Mouse (Mus musculus): ENCODE results near the gene Gm20379. TPM values are rescaled to one million over a fixed set of nuclear protein-coding genes. Genes with fewer than 3 reads are reported as not detected.

The Gm20379 gene
- total and polyA plus RNA-seq, 3 experiments: 11.7 TPM; not detected in 2

GRCm38 (mm10) chr13:92353956-92354355 lies 48.2 kb downstream of the Gm20379 start:
- H3K27me3 ChIP-seq (replicated peaks): no peaks in the 10 kb centered on the region
- peak overlapping the region; percentile 54; the same call in 1 of the 2 replicates for H3K27ac ChIP-seq (ENCODE audit: insufficient read depth, low read depth)
- H3K9me3 ChIP-seq (replicated peaks; ENCODE audit: low read length): no peaks in the 10 kb centered on the region
- peak overlapping the region; percentile 61 to 75 (median 65) for H3K4me3 ChIP-seq (replicated peaks in 1 of 3; ENCODE audit: low read depth in 2 of 3, low read length in 2 of 3, poor library complexity in 1 of 3)
- TF ChIP-seq ZNF384 (IDR thresholded peaks at IDR 0.05; ENCODE audit: low read depth, low read length): no peak
- 0 out of 2 replicates have a peak, but pooled peaks have one; percentile 68 for TF ChIP-seq MYC (IDR thresholded peaks at IDR 0.05; ENCODE audit: low read depth, low read length)
- peak; percentile 78; the same call in 1 of the 2 replicates for TF ChIP-seq SIN3A (IDR thresholded peaks at IDR 0.05; ENCODE audit: low read length)
- no peak for TF ChIP-seq ZKSCAN1 (IDR thresholded peaks at IDR 0.05; ENCODE audit: borderline replicate concordance, low read depth, low read length)
- TF ChIP-seq USF1 (IDR thresholded peaks at IDR 0.05; ENCODE audit: low read depth, low read length): no peak
- no peak for TF ChIP-seq KAT2A (IDR thresholded peaks at IDR 0.05; ENCODE audit: insufficient replicate concordance, low read length)
- TF ChIP-seq PAX5 (IDR thresholded peaks at IDR 0.05; ENCODE audit: low read length): no peak
- TF ChIP-seq ELF1 (IDR thresholded peaks at IDR 0.05; ENCODE audit: low read depth, low read length): peak; percentile 36; the same call in 1 of the 2 replicates
- 0 out of 2 replicates have a peak, but pooled peaks have one; percentile 59 for TF ChIP-seq MXI1 (IDR thresholded peaks at IDR 0.05; ENCODE audit: low read depth, low read length)
- no peak for TF ChIP-seq TCF12 (IDR thresholded peaks at IDR 0.05; ENCODE audit: low read depth, low read length)
- peak; percentile 78 for TF ChIP-seq MAX (IDR thresholded peaks at IDR 0.05; ENCODE audit: low read length)
- TF ChIP-seq IRF4 (IDR thresholded peaks at IDR 0.05; ENCODE audit: low read depth, low read length): 0 out of 2 replicates have a peak, but pooled peaks have one; percentile 22
- no peak for TF ChIP-seq JUND (conservative IDR thresholded peaks at IDR 0.05; ENCODE audit: low read depth, low read length)
- H3K9ac ChIP-seq (ENCODE audit: insufficient read depth, low read depth): peak overlapping the region; percentile 75
- H3K4me1 ChIP-seq (ENCODE audit: control insufficient read depth in 1 of 2, insufficient read depth in 2 of 2): peaks cover 14 to 50% of the 10 kb centered on the region in 2 experiments
- DNase-seq (ENCODE audit: extremely low read depth): peak; percentile 33
- peak overlapping the region; percentile 74 for H3K4me2 ChIP-seq (ENCODE audit: insufficient read depth, low read depth, poor library complexity, severe bottlenecking)
- H3K36me3 ChIP-seq (replicated peaks in 1 of 2; ENCODE audit: control insufficient read depth in 1 of 2, insufficient read depth in 1 of 2, low read length in 1 of 2): peaks cover 12 to 45% of the 10 kb centered on the region in 2 experiments
- dilution Hi-C loops (cut with MboI; ENCODE audit: extremely low pct_ligation_motif_present, extremely low pct_unique_long_range_greater_than_20kb, low sequenced_read_pairs) (no loop called here), in situ Hi-C loops (cut with MboI; ENCODE audit: low pct_ligation_motif_present, low pct_unique_long_range_greater_than_20kb, low sequenced_read_pairs) (loop anchor here (10.0 to 25.0 kb wide), 2 partner anchors 131 to 383 kb away; partner anchors contain the start of gene Fam151b)
- H3K79me2 ChIP-seq (replicated peaks; ENCODE audit: control insufficient read depth, extremely low read depth, insufficient read depth, poor library complexity, severe bottlenecking): peaks cover 7% of the 10 kb centered on the region

GRCm38 (mm10) chr13:92354456-92355271 lies 48.9 kb downstream of the Gm20379 start, which contains the start of the genes Dhfr and Msh3:
TSS of gene Dhfr (plus strand) at chr13:92354726.
TSS of gene Msh3 (minus strand) at chr13:92355003.
- Histone ChIP-seq H3K27ac (ENCODE audit: insufficient read depth, low read depth) (peak within 1 kb of the TSS; percentile 68), H3K9me3 (replicated peaks; ENCODE audit: low read length) (no peaks in the 10 kb centered on the region), H3K36me3 (replicated peaks in 1 of 2; ENCODE audit: control insufficient read depth in 1 of 2, insufficient read depth in 1 of 2, low read length in 1 of 2) (peaks cover 17 to 48% of the 10 kb centered on the region in 2 experiments), H3K9ac (ENCODE audit: insufficient read depth, low read depth) (peak within 1 kb of the TSS; percentile 75), H3K4me1 (ENCODE audit: control insufficient read depth in 1 of 2, insufficient read depth in 2 of 2) (peaks cover 14 to 52% of the 10 kb centered on the region in 2 experiments), H3K27me3 (replicated peaks) (no peaks in the 10 kb centered on the region), H3K4me3 (replicated peaks in 1 of 3; ENCODE audit: low read depth in 2 of 3, low read length in 2 of 3, poor library complexity in 1 of 3) (peak within 1 kb of the TSS; percentile 65 to 78 (median 75)), H3K79me2 (replicated peaks; ENCODE audit: control insufficient read depth, extremely low read depth, insufficient read depth, poor library complexity, severe bottlenecking) (peaks cover 7% of the 10 kb centered on the region), H3K4me2 (ENCODE audit: insufficient read depth, low read depth, poor library complexity, severe bottlenecking) (peak within 1 kb of the TSS; percentile 94)
- dilution Hi-C loops (cut with MboI; ENCODE audit: extremely low pct_ligation_motif_present, extremely low pct_unique_long_range_greater_than_20kb, low sequenced_read_pairs) (no loop called here), in situ Hi-C loops (cut with MboI; ENCODE audit: low pct_ligation_motif_present, low pct_unique_long_range_greater_than_20kb, low sequenced_read_pairs) (loop anchor here (10.0 to 25.0 kb wide), 2 partner anchors 130 to 383 kb away; partner anchors contain the start of gene Fam151b)
- peak; percentile 98 for DNase-seq (ENCODE audit: extremely low read depth)
- TF ChIP-seq CTCF (conservative IDR thresholded peaks at IDR 0.05 in 1 of 2, IDR thresholded peaks at IDR 0.05 in 1 of 2; ENCODE audit: low read depth in 2 of 2, low read length in 2 of 2) (peak in 1 of 2 experiments; percentile 65; a peak in 2 of 4 replicates), MEF2A (IDR thresholded peaks at IDR 0.05; ENCODE audit: borderline replicate concordance, low read depth, low read length) (peak; percentile 65; the same call in 1 of the 2 replicates), ETS1 (conservative IDR thresholded peaks at IDR 0.05; ENCODE audit: low read depth, low read length) (no peak), BHLHE40 (IDR thresholded peaks at IDR 0.05; ENCODE audit: low read depth, low read length) (0 out of 2 replicates have a peak, but pooled peaks have one; percentile 8), RCOR1 (conservative IDR thresholded peaks at IDR 0.05; ENCODE audit: low read depth, low read length) (0 out of 2 replicates have a peak, but pooled peaks have one; percentile 33), UBTF (IDR thresholded peaks at IDR 0.05; ENCODE audit: low read depth, low read length) (0 out of 2 replicates have a peak, but pooled peaks have one; percentile 0), SIN3A (IDR thresholded peaks at IDR 0.05; ENCODE audit: low read length) (peak; percentile 96), ELF1 (IDR thresholded peaks at IDR 0.05; ENCODE audit: low read depth, low read length) (peak; percentile 53), SMC3 (IDR thresholded peaks at IDR 0.05; ENCODE audit: low read depth, low read length) (peak; percentile 7), MXI1 (IDR thresholded peaks at IDR 0.05; ENCODE audit: low read depth, low read length) (peak; percentile 90; the same call in 1 of the 2 replicates), POLR2AphosphoS2 (IDR thresholded peaks at IDR 0.05; ENCODE audit: low read depth, low read length) (peak; percentile 80; the same call in 1 of the 2 replicates), NRF1 (IDR thresholded peaks at IDR 0.05; ENCODE audit: low read depth, low read length) (peak; percentile 91), PAX5 (IDR thresholded peaks at IDR 0.05; ENCODE audit: low read length) (no peak), NELFE (IDR thresholded peaks at IDR 0.05; ENCODE audit: low read depth, low read length) (peak; percentile 86), CHD2 (IDR thresholded peaks at IDR 0.05; ENCODE audit: low read length) (no peak), KAT2A (IDR thresholded peaks at IDR 0.05; ENCODE audit: insufficient replicate concordance, low read length) (0 out of 2 replicates have a peak, but pooled peaks have one; percentile 66), TBP (conservative IDR thresholded peaks at IDR 0.05; ENCODE audit: low read depth, low read length) (peak; percentile 84), MAX (IDR thresholded peaks at IDR 0.05; ENCODE audit: low read length) (peak; percentile 75), MYC (IDR thresholded peaks at IDR 0.05; ENCODE audit: low read depth, low read length) (no peak), E2F4 (IDR thresholded peaks at IDR 0.05; ENCODE audit: insufficient replicate concordance, low read depth, low read length) (peak; percentile 95), RAD21 (IDR thresholded peaks at IDR 0.05; ENCODE audit: low read depth, low read length) (peak; percentile 0), TCF12 (IDR thresholded peaks at IDR 0.05; ENCODE audit: low read depth, low read length) (peak; percentile 76)
